Mouse (Mus musculus) retina, embryonic 14.5 days (tissue): ENCODE measurements around the gene Panx3.
A peak's percentile ranks its signal among the peaks of the same experiment; 100 is the strongest.

Experiments used
- DNase-seq: peaks from one replicate; pipeline ENCODE4 v3.0.0-alpha.2; 2015; ENCODE audit warnings: low spot score

Gene Panx3

GRCm38 (mm10) chr9:37669115-37669514 is at the start of gene Panx3:
Gene Panx3, minus strand, starts transcription at chr9:37669235.
- DNase-seq: no peak

- no peak for DNase-seq
These were observed 47.1 kb upstream of the Panx3 start, which contains the start of gene Olfr160 for GRCm38 (mm10) chr9:37716150-37716549. Gene Olfr160, minus strand, starts transcription at chr9:37716250.

- DNase-seq: peak; percentile 74
These were observed 21.1 kb upstream of the Panx3 start for GRCm38 (mm10) chr9:37689970-37690686.

- peak; percentile 3 for DNase-seq
These were observed 18.9 kb upstream of the Panx3 start for GRCm38 (mm10) chr9:37687941-37688303.

GRCm38 (mm10) chr9:37687288-37687940 is 18.4 kb upstream of the Panx3 start:
- no peak for DNase-seq

- no peak for DNase-seq
These were observed 12.1 kb upstream of the Panx3 start for GRCm38 (mm10) chr9:37681123-37681522.

- no peak for DNase-seq
These were observed 6.3 kb upstream of the Panx3 start for GRCm38 (mm10) chr9:37675287-37675686.

GRCm38 (mm10) chr9:37670261-37670660 is 1.2 kb upstream of the Panx3 start:
- DNase-seq: no peak

GRCm38 (mm10) chr9:37669678-37670077 is 643 bp upstream of the Panx3 start:
- DNase-seq: no peak

GRCm38 (mm10) chr9:37666045-37666444 is 3.0 kb downstream of the Panx3 start:
- no peak for DNase-seq

GRCm38 (mm10) chr9:37664604-37665003 is 4.4 kb downstream of the Panx3 start:
- no peak for DNase-seq

- no peak for DNase-seq
These were observed 5.8 kb downstream of the Panx3 start for GRCm38 (mm10) chr9:37663210-37663609.

GRCm38 (mm10) chr9:37659413-37659812 is 9.6 kb downstream of the Panx3 start:
- DNase-seq: no peak

- DNase-seq: peak; percentile 82
These were observed 12.0 kb downstream of the Panx3 start, which contains the start of gene Tbrg1 for GRCm38 (mm10) chr9:37656931-37657481. Gene Tbrg1, minus strand, starts transcription at chr9:37657312.

GRCm38 (mm10) chr9:37656439-37656881 is 12.6 kb downstream of the Panx3 start:
- peak; percentile 7 for DNase-seq

GRCm38 (mm10) chr9:37655961-37656360 is 13.1 kb downstream of the Panx3 start:
- DNase-seq: no peak

- peak; percentile 61 for DNase-seq
These were observed 15.2 kb downstream of the Panx3 start for GRCm38 (mm10) chr9:37653836-37654235.

- no peak for DNase-seq
These were observed 18.4 kb downstream of the Panx3 start for GRCm38 (mm10) chr9:37650639-37651038.

GRCm38 (mm10) chr9:37646246-37646645 is 22.8 kb downstream of the Panx3 start:
- DNase-seq: no peak

- no peak for DNase-seq
These were observed 30.3 kb downstream of the Panx3 start for GRCm38 (mm10) chr9:37638721-37639120.

GRCm38 (mm10) chr9:37636800-37637542 is 32.1 kb downstream of the Panx3 start:
- DNase-seq: no peak

GRCm38 (mm10) chr9:37636335-37636734 is 32.7 kb downstream of the Panx3 start:
- peak; percentile 69 for DNase-seq
